Mouse (Mus musculus): ENCODE results near the gene Rph3al. TPM values are rescaled to one million over a fixed set of nuclear protein-coding genes. Genes with fewer than 3 reads are reported as not detected.

The Rph3al gene
- polyA plus RNA-seq, 1 experiment from 2014 or later: 4.9 TPM

DNA sequence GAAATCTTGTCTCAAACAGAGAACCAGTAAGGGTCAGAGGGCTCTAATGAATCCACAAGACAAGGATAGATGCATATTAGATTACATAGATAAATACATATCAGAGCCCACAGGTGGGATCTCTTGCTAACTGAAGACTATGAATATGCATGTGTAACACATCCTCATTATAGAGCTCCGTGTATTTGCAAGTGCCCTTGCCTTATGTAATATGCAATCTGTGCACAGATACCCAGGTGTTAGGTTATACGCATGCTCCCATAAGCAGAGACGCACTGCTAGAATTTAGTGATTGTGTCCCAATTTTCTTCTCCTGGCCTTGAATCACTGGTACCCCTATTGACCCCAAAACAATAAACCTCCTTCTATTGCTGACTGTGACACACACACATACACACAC lies 34.0 kb upstream of the Rph3al start:
- no peaks in the 10 kb centered on the region for H3K27me3 ChIP-seq (ENCODE audit: control insufficient read depth, insufficient read depth, low read depth, low read length)
- ATAC-seq: no peak
- WGBS: 83% methylated on average over 3 of the region's 3 CpGs

GRCm38 (mm10) chr11:75970629-75971028 lies 32.4 kb upstream of the Rph3al start:
- 21% methylated on average over 3 of the region's 3 CpGs for WGBS

More for the DNA sequence above, 34.0 kb upstream of the Rph3al start:
- Histone ChIP-seq H3K9me3 (replicated peaks; ENCODE audit: control insufficient read depth, low read length, poor library complexity, severe bottlenecking) (no peaks in the 10 kb centered on the region; the same call in 1 of the 2 replicates), H3K4me3 (ENCODE audit: low read depth, low read length) (no peak overlapping the region), H3K9ac (ENCODE audit: low read depth, low read length) (no peak overlapping the region), H3K27ac (ENCODE audit: low read length) (no peak overlapping the region), H3K4me2 (ENCODE audit: low read length) (no peak overlapping the region), H3K4me1 (ENCODE audit: control insufficient read depth, insufficient read depth, low read length) (peaks cover under 1% of the 10 kb centered on the region; the same call in 1 of the 2 replicates), H3K36me3 (ENCODE audit: control insufficient read depth, insufficient read depth, low read length) (no peaks in the 10 kb centered on the region)

DNA sequence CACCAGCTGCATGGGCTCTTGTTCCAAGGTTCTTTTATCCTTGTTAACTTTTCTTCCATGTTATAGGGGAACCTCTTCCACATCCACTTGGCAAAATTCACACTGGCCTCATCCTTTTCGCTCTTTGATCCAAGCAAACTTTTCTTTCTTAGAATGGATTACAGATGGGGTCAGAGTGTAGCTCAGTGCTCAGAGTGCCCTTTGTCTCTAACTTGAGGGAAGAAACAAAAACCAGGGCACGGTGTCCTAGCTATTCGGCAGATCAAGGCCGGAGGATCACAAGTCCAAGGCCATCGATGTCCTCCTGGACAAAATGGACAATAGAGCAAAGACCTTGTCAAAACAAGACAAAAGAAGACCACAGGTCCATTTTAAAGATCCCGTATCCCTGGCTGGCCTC lies 30.5 kb upstream of the Rph3al start:
- no peak for ATAC-seq
- no peak overlapping the region for H3K27ac ChIP-seq (ENCODE audit: low read length)
- peaks cover 4% of the 10 kb centered on the region; the same call in 1 of the 2 replicates for H3K27me3 ChIP-seq (ENCODE audit: control insufficient read depth, insufficient read depth, low read depth, low read length)
- H3K9ac ChIP-seq (ENCODE audit: low read depth, low read length): no peak overlapping the region
- 81% methylated on average over 6 of the region's 6 CpGs for WGBS
- H3K9me3 ChIP-seq (replicated peaks; ENCODE audit: control insufficient read depth, low read length, poor library complexity, severe bottlenecking): no peaks in the 10 kb centered on the region
- peaks cover 29% of the 10 kb centered on the region for H3K4me1 ChIP-seq (ENCODE audit: control insufficient read depth, insufficient read depth, low read length)
- no peak overlapping the region for H3K4me3 ChIP-seq (ENCODE audit: low read depth, low read length)
- no peaks in the 10 kb centered on the region for H3K36me3 ChIP-seq (ENCODE audit: control insufficient read depth, insufficient read depth, low read length)
- no peak overlapping the region for H3K4me2 ChIP-seq (ENCODE audit: low read length)

More at GRCm38 (mm10) chr11:75970629-75971028, 32.4 kb upstream of the Rph3al start:
- H3K4me2 ChIP-seq (ENCODE audit: low read length): no peak overlapping the region
- no peak overlapping the region for H3K9ac ChIP-seq (ENCODE audit: low read depth, low read length)
- H3K36me3 ChIP-seq (ENCODE audit: control insufficient read depth, insufficient read depth, low read length): no peaks in the 10 kb centered on the region
- H3K4me1 ChIP-seq (ENCODE audit: control insufficient read depth, insufficient read depth, low read length): peaks cover 13% of the 10 kb centered on the region; the same call in 1 of the 2 replicates
- H3K27me3 ChIP-seq (ENCODE audit: control insufficient read depth, insufficient read depth, low read depth, low read length): no peaks in the 10 kb centered on the region
- H3K9me3 ChIP-seq (replicated peaks; ENCODE audit: control insufficient read depth, low read length, poor library complexity, severe bottlenecking): no peaks in the 10 kb centered on the region; the same call in 1 of the 2 replicates
- ATAC-seq: no peak
- H3K4me3 ChIP-seq (ENCODE audit: low read depth, low read length): no peak overlapping the region
- H3K27ac ChIP-seq (ENCODE audit: low read length): no peak overlapping the region

GRCm38 (mm10) chr11:75966401-75967372 lies 28.5 kb upstream of the Rph3al start:
- H3K4me3 ChIP-seq (ENCODE audit: low read depth, low read length): peak overlapping the region; percentile 65
- H3K4me2 ChIP-seq (ENCODE audit: low read length): peak overlapping the region; percentile 96
- peaks cover 4% of the 10 kb centered on the region; the same call in 1 of the 2 replicates for H3K27me3 ChIP-seq (ENCODE audit: control insufficient read depth, insufficient read depth, low read depth, low read length)
- H3K9me3 ChIP-seq (replicated peaks; ENCODE audit: control insufficient read depth, low read length, poor library complexity, severe bottlenecking): no peaks in the 10 kb centered on the region
- peaks cover 35% of the 10 kb centered on the region for H3K4me1 ChIP-seq (ENCODE audit: control insufficient read depth, insufficient read depth, low read length)
- WGBS: under 1% methylated on average over 72 of the region's 90 CpGs
- ATAC-seq: peak; percentile 37
- H3K36me3 ChIP-seq (ENCODE audit: control insufficient read depth, insufficient read depth, low read length): no peaks in the 10 kb centered on the region
- peak overlapping the region; percentile 68 for H3K9ac ChIP-seq (ENCODE audit: low read depth, low read length)
- H3K27ac ChIP-seq (ENCODE audit: low read length): peak overlapping the region; percentile 36

GRCm38 (mm10) chr11:75965674-75966400 lies 27.6 kb upstream of the Rph3al start:
- peaks cover 35% of the 10 kb centered on the region for H3K4me1 ChIP-seq (ENCODE audit: control insufficient read depth, insufficient read depth, low read length)
- H3K4me2 ChIP-seq (ENCODE audit: low read length): peak overlapping the region; percentile 96
- H3K27ac ChIP-seq (ENCODE audit: low read length): no peak overlapping the region
- 4% methylated on average over 28 of the region's 28 CpGs for WGBS
- peaks cover 4% of the 10 kb centered on the region; the same call in 1 of the 2 replicates for H3K27me3 ChIP-seq (ENCODE audit: control insufficient read depth, insufficient read depth, low read depth, low read length)
- H3K9me3 ChIP-seq (replicated peaks; ENCODE audit: control insufficient read depth, low read length, poor library complexity, severe bottlenecking): no peaks in the 10 kb centered on the region
- ATAC-seq: no peak
- H3K36me3 ChIP-seq (ENCODE audit: control insufficient read depth, insufficient read depth, low read length): no peaks in the 10 kb centered on the region
- peak overlapping the region; percentile 65 for H3K4me3 ChIP-seq (ENCODE audit: low read depth, low read length)
- H3K9ac ChIP-seq (ENCODE audit: low read depth, low read length): peak overlapping the region; percentile 68

DNA sequence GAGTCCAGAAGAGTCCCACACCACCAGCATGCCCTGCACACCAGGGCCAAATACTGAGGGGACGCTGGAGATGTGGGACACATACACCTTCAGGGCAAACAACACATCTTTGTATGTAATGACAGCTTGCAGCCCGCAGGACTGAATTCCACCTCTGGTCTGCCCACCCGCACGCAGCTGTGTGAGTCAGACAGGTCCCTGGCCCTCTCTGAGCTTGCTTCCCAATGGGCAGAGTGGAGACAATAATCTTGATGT lies 26.2 kb upstream of the Rph3al start:
- Histone ChIP-seq H3K4me1 (ENCODE audit: control insufficient read depth, insufficient read depth, low read length) (peaks cover 35% of the 10 kb centered on the region), H3K9me3 (replicated peaks; ENCODE audit: control insufficient read depth, low read length, poor library complexity, severe bottlenecking) (no peaks in the 10 kb centered on the region), H3K4me2 (ENCODE audit: low read length) (no peak overlapping the region), H3K27ac (ENCODE audit: low read length) (peak overlapping the region; percentile 55; the same call in 1 of the 2 replicates), H3K36me3 (ENCODE audit: control insufficient read depth, insufficient read depth, low read length) (no peaks in the 10 kb centered on the region), H3K9ac (ENCODE audit: low read depth, low read length) (peak overlapping the region; percentile 12; the same call in 1 of the 2 replicates), H3K27me3 (ENCODE audit: control insufficient read depth, insufficient read depth, low read depth, low read length) (peaks cover 4% of the 10 kb centered on the region; the same call in 1 of the 2 replicates), H3K4me3 (ENCODE audit: low read depth, low read length) (no peak overlapping the region)
- ATAC-seq: 0 out of 2 replicates have a peak, but pooled peaks have one; percentile 8
- WGBS: 12% methylated on average over 4 of the region's 4 CpGs

- H3K36me3 ChIP-seq (ENCODE audit: control insufficient read depth, insufficient read depth, low read length): no peaks in the 10 kb centered on the region
- 12% methylated on average over 11 of the region's 11 CpGs for WGBS
- H3K9ac ChIP-seq (ENCODE audit: low read depth, low read length): peak overlapping the region; percentile 12; the same call in 1 of the 2 replicates
- no peak overlapping the region for H3K4me3 ChIP-seq (ENCODE audit: low read depth, low read length)
- H3K27ac ChIP-seq (ENCODE audit: low read length): peak overlapping the region; percentile 70
- H3K4me2 ChIP-seq (ENCODE audit: low read length): 0 out of 2 replicates have a peak overlapping the region, but pooled peaks have one; percentile 3
- no peaks in the 10 kb centered on the region for H3K9me3 ChIP-seq (replicated peaks; ENCODE audit: control insufficient read depth, low read length, poor library complexity, severe bottlenecking)
- peaks cover 4% of the 10 kb centered on the region; the same call in 1 of the 2 replicates for H3K27me3 ChIP-seq (ENCODE audit: control insufficient read depth, insufficient read depth, low read depth, low read length)
- peak; percentile 59; the same call in 1 of the 2 replicates for ATAC-seq
- H3K4me1 ChIP-seq (ENCODE audit: control insufficient read depth, insufficient read depth, low read length): peaks cover 35% of the 10 kb centered on the region
Measured at GRCm38 (mm10) chr11:75963730-75964475, 25.7 kb upstream of the Rph3al start.

DNA sequence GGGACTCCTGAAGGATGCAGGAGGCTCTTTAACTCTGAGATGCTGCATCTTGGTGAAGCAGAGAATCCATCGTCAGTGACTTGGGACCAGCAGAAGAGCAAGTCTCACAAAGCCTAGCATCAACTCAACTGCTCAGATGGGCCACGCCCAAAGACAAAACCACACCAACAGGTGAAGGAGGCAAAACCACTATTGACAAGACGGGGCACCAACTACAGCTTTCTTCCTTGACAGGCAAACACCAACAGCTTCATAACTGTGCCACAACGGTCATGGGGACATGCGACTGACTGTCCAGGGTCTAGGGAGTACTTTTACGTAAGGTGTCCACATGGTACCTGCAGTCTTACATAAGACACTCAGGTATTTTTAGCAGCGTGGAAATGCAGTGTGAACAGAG lies 23.6 kb upstream of the Rph3al start:
- H3K36me3 ChIP-seq (ENCODE audit: control insufficient read depth, insufficient read depth, low read length): no peaks in the 10 kb centered on the region
- no peak overlapping the region for H3K9ac ChIP-seq (ENCODE audit: low read depth, low read length)
- no peak overlapping the region for H3K27ac ChIP-seq (ENCODE audit: low read length)
- peaks cover 4% of the 10 kb centered on the region; the same call in 1 of the 2 replicates for H3K27me3 ChIP-seq (ENCODE audit: control insufficient read depth, insufficient read depth, low read depth, low read length)
- no peak for ATAC-seq
- H3K4me3 ChIP-seq (ENCODE audit: low read depth, low read length): no peak overlapping the region
- 88% methylated on average over 7 of the region's 7 CpGs for WGBS
- H3K4me2 ChIP-seq (ENCODE audit: low read length): no peak overlapping the region
- H3K4me1 ChIP-seq (ENCODE audit: control insufficient read depth, insufficient read depth, low read length): peaks cover 30% of the 10 kb centered on the region
- H3K9me3 ChIP-seq (replicated peaks; ENCODE audit: control insufficient read depth, low read length, poor library complexity, severe bottlenecking): no peaks in the 10 kb centered on the region

Measured in midbrain, embryonic 16.5 days (tissue).